Comparison of ENCODE assay signal across 14 mouse cellular contexts in the genomic region with DNA sequence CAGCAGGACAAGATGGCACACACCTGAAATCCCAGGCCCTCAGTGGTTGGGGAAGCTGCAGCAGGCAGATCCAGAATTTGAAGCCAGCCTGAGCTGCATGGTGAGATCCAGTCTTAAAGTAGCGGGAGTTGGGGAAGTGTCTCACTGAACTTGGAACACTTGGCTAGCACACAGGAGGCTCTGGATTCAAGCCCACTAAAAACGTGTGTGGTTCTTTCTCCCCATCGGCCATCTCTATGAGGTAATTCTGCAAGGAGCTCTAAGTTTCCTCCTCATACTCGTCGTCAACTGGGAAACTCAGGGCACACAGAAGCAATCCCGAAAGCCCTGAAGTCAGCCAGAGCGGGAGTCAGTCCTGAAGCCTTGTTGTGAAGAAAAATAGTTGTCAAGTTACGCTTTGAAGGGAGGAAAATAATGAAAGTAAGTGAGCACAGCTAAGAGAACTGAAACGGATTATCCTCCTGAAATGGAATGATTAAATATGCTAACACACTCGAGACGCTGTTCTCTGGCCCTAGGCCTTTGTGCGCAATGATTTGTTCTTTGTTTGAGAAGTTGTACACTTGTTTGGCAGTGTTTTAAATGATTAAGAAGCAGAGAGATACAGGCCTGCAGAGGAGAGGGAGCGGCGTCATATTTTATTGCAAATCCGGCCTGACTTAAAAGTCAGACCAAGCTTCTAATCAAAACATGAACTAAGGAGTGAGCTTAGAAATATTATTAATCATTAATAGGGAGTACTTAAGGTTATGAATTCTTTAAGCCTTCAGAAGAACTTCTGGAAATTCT.
DNase-seq lines count a peak whose midpoint lies in the region; ATAC-seq and TF ChIP-seq lines count a peak whose summit lies in the region.
"Had no signal": no experiment of that assay in that cellular context is flagged by ENCODE, and none has a peak within 500 bp of the region (broad histone marks: within the 10 kb centered on the region; RNA-seq: fewer than 3 reads in every experiment).

No protein-coding gene starts in this region.

- H3K36me3 ChIP-seq in lung, embryonic 14.5 days (ENCODE audit: insufficient read depth): no peaks in the 10 kb centered on the region
- no peaks in the 10 kb centered on the region for H3K36me3 ChIP-seq in kidney, postnatal 0 days (ENCODE audit: insufficient read depth, low read length)
- H3K36me3 ChIP-seq in stomach, embryonic 15.5 days: no peaks in the 10 kb centered on the region
- H3K36me3 ChIP-seq in thymus, adult 2 months (ENCODE audit: control insufficient read depth, insufficient read depth, low read length): no peaks in the 10 kb centered on the region
- H3K36me3 ChIP-seq: midbrain, embryonic 10.5 days had no signal

- WGBS in lung, embryonic 14.5 days: 27% methylated on average over 15 of the region's 15 CpGs
- WGBS in kidney, postnatal 0 days: 29% methylated on average over 15 of the region's 15 CpGs
- 23% methylated on average over 15 of the region's 15 CpGs for WGBS in stomach, embryonic 15.5 days
- 90% methylated on average over 15 of the region's 15 CpGs for WGBS in thymus, adult 2 months

- H3K4me1 ChIP-seq in lung, embryonic 14.5 days (ENCODE audit: insufficient read depth): no peaks in the 10 kb centered on the region
- peaks cover 2% of the 10 kb centered on the region; the same call in 1 of the 2 replicates for H3K4me1 ChIP-seq in kidney, postnatal 0 days (replicated peaks; ENCODE audit: insufficient read depth, low read length)
- no peaks in the 10 kb centered on the region for H3K4me1 ChIP-seq in stomach, embryonic 15.5 days
- H3K4me1 ChIP-seq in thymus, adult 2 months (replicated peaks; ENCODE audit: control insufficient read depth, insufficient read depth, low read length): no peaks in the 10 kb centered on the region

- DNase-seq in lung, embryonic 14.5 days: peak; percentile 57
- no peak for DNase-seq in lung, postnatal 14 days
- peak; percentile 47 for DNase-seq in kidney, adult 18-20 months
- DNase-seq in kidney, postnatal 0 days (ENCODE audit: low spot score): peak; percentile 86
- DNase-seq in thymus, adult 2 months: no peak
- DNase-seq in embryo, embryonic 10 days (ENCODE audit: low spot score): no peak
- DNase-seq: adrenal gland, postnatal 25 days; embryo, embryonic 11 days; right cerebral cortex, adult 18-20 months; thymus, postnatal 4 days had no signal

- no peak overlapping the region for H3K4me3 ChIP-seq in lung, embryonic 14.5 days (ENCODE audit: low read depth, low read length)
- no peak overlapping the region for H3K4me3 ChIP-seq in kidney, postnatal 0 days (replicated peaks; ENCODE audit: low read depth, low read length)
- H3K4me3 ChIP-seq in stomach, embryonic 15.5 days (replicated peaks): no peak overlapping the region
- no peak overlapping the region for H3K4me3 ChIP-seq in thymus, adult 2 months (ENCODE audit: control insufficient read depth, insufficient read depth, low read length)
- H3K4me3 ChIP-seq: midbrain, embryonic 10.5 days had no signal

- no peaks in the 10 kb centered on the region for H3K27me3 ChIP-seq in lung, embryonic 14.5 days (ENCODE audit: insufficient read depth, low read length)
- H3K27me3 ChIP-seq in kidney, postnatal 0 days (ENCODE audit: insufficient read depth, low read length): no peaks in the 10 kb centered on the region
- no peaks in the 10 kb centered on the region for H3K27me3 ChIP-seq in stomach, embryonic 15.5 days (replicated peaks)
- H3K27me3 ChIP-seq in thymus, adult 2 months (ENCODE audit: control insufficient read depth, insufficient read depth, low read length): no peaks in the 10 kb centered on the region

- no peak overlapping the region for H3K9ac ChIP-seq in lung, embryonic 14.5 days
- H3K9ac ChIP-seq in kidney, postnatal 0 days (ENCODE audit: low read depth, low read length): 0 out of 2 replicates have a peak overlapping the region, but pooled peaks have one; percentile 23
- no peak overlapping the region for H3K9ac ChIP-seq in stomach, embryonic 15.5 days
- H3K9ac ChIP-seq: liver, embryonic 14.5 days had no signal

- 0 out of 2 replicates have a peak overlapping the region, but pooled peaks have one; percentile 20 for H3K4me2 ChIP-seq in lung, embryonic 14.5 days
- H3K4me2 ChIP-seq in kidney, postnatal 0 days (ENCODE audit: low read length): peak overlapping the region; percentile 25
- H3K4me2 ChIP-seq in stomach, embryonic 15.5 days: peak overlapping the region; percentile 31

- no peak for TF ChIP-seq CTCF in lung, embryonic 14.5 days (IDR thresholded peaks at IDR 0.05; ENCODE audit: low read depth)
- no peak for TF ChIP-seq CTCF in kidney, postnatal 0 days (IDR thresholded peaks at IDR 0.05; ENCODE audit: low read depth)
- no peak for TF ChIP-seq CTCF in thymus, adult 2 months (IDR thresholded peaks at IDR 0.05; ENCODE audit: borderline replicate concordance, control insufficient read depth, extremely low read depth, insufficient read depth, low read length, poor library complexity)

- peak overlapping the region; percentile 75 for H3K27ac ChIP-seq in lung, embryonic 14.5 days (ENCODE audit: low read depth)
- H3K27ac ChIP-seq in kidney, postnatal 0 days: peak overlapping the region; percentile 86
- peak overlapping the region; percentile 70 for H3K27ac ChIP-seq in stomach, embryonic 15.5 days
- no peak overlapping the region for H3K27ac ChIP-seq in thymus, adult 2 months (ENCODE audit: control insufficient read depth, insufficient read depth, low read length)
- H3K27ac ChIP-seq: liver, embryonic 14.5 days; midbrain, embryonic 10.5 days had no signal

- no peaks in the 10 kb centered on the region for H3K9me3 ChIP-seq in lung, embryonic 14.5 days (ENCODE audit: low read depth, low read length)
- H3K9me3 ChIP-seq in kidney, postnatal 0 days (replicated peaks; ENCODE audit: low read length): no peaks in the 10 kb centered on the region
- no peaks in the 10 kb centered on the region for H3K9me3 ChIP-seq in stomach, embryonic 15.5 days
- H3K9me3 ChIP-seq: midbrain, embryonic 10.5 days had no signal

- no peak for TF ChIP-seq POLR2A in thymus, adult 2 months (IDR thresholded peaks at IDR 0.05; ENCODE audit: control insufficient read depth, extremely low read depth, insufficient read depth, low read length, poor library complexity)

- ATAC-seq in lung, embryonic 14.5 days (ENCODE audit: insufficient read depth): peak; percentile 45; the same call in 1 of the 2 replicates
- ATAC-seq in kidney, postnatal 0 days (replicated peaks; ENCODE audit: low FRiP score, low read depth): no peak; the same call in 1 of the 2 replicates
- ATAC-seq in stomach, embryonic 15.5 days (ENCODE audit: insufficient read depth, low FRiP score, low read depth): peak; percentile 65; the same call in 1 of the 2 replicates
- ATAC-seq: inflammation-experienced regulatory T-cells, adult 6 months had no signal

Comparison
In these comparisons a context has a peak if more than half of its experiments do, and no peak if none do; other contexts are left out.
1. DNase-seq: peak in lung, embryonic 14.5 days (single experiment), kidney, adult 18-20 months (single experiment) and kidney, postnatal 0 days (single experiment); none in lung, postnatal 14 days (single experiment), thymus, adult 2 months (single experiment) and embryo, embryonic 10 days (single experiment).
2. Peak in every context shown above with its lines, with median percentiles within 50 percentile points of each other: H3K4me2 ChIP-seq.